Mouse (Mus musculus): ENCODE data around the gene Gbf1. TPM values are rescaled to one million over a fixed set of nuclear protein-coding genes. Genes with fewer than 3 reads are reported as not detected.

Gene Gbf1
- 65.4 and 67.3 TPM in 2 replicates for polyA plus RNA-seq (2012; rRNA removed)

DNA sequence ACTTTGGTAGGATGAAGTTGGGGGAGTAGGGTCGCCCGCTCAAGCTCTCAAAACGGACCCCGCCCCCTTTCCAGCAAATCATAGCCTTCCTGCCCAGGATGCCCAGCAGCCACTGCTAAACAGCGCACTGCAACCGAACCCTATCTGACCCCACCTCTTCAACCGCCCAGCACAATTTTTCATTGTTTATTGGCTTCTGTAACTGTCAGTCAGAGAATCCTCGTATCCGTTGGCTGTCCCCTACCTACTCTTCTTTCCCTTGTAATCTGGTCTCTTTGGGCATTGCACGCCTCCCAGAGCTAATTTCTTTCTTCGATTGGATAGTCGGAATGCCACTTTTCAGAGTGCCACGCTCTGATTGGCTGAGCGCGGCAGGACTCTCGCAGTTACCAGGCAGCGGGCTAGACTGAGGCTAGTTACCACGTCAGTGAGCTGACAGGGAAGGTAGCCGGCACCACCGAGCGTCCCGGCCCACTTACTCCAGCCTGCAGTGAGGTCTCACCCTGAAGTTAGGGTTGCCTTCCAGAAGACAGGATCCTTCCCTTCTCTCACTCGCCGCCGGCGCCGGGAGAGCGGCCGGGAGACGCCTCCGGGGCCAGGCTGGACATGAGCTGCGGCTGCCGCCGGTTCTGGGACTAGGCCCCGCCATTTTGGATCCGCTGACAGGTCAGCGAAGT, at the start of gene Gbf1:
Gene Gbf1, plus strand, starts transcription at position 383 of the 677 bp plus-strand sequence.

DNA sequence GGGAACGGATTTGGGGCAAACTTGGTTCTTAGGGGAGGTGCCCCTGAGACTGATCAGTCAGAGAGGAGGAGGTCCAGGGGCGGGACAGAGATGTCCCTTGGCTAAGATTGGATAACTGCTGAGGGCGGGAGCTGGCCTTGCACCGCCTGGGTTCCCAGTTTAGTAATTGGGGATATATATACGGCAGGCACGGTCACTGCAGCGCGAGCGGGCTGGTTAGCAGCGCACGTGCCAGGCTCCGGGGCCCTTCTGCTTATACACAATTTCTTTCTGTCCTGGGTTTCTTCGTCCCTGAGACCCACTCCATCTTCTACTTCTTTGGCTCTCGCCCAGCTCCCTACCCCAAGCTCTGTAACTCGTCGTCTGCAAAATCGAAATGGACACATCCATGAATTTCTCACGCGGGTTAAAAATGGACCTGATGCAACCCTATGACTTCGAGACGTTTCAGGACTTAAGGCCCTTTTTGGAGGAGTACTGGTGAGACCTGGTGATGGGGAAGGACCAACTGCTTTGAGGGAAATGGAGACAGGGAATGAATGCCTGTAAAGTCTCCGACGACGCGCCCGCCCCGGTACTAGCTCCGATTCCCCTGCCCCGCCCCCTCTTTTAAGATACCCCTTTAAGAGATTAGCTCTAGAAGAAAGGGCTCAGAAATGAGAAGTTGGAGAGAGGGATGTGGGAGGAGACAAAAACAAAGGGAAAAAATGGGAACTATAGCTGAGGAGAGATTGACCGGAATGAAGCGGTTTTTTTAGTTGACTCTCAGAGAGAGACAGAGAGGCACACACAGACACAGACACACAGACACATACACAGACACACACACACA, 20.4 kb upstream of the Gbf1 start, which contains the start of gene Elovl3:
Gene Elovl3, plus strand, starts transcription at position 204 of the 832 bp plus-strand sequence.

DNA sequence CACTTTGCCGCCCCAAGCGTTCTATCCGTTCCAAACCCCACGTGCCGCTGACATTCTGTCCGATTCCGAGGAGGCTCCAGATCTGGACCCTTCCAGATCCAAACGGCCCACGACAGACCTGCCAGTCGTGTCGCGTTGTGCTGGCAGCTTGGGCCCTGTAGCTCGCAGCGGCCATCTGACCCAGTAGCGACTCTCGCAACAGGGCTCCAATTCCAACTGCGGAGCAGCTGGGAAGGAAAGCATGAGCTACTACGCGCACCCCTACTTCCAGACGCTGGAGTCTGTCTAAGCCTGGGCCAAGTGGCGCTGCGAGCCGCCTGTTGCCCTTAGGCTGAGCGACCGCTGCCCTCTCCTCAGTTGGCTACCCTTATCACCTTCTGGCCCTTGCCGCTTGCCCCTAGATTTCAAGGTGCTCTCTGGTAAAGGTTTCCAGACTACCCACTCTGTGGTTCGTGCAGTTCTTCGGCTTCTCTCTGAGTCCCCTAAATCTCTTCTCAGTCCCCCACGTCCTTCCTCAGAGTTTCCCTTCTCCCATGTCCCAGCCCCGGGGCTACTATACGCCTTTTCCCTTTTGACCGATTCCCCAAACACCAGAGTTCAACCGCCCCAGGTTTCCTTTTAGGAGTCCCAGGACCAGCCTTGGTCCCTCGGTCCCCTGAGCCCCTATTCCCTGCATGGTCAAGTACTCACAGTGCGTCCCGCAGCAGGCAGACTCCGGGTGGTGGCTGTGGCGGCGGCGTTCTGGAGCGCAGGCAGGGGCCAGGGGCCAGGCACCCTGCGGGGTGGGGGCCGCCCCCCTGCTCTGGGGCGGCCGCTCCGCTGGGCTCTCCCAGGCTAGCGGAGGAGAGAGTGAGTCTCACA, 4.6 kb upstream of the Gbf1 start, which contains the start of gene Pitx3:
Gene Pitx3, minus strand, starts transcription at position 816 of the 861 bp plus-strand sequence.

DNA sequence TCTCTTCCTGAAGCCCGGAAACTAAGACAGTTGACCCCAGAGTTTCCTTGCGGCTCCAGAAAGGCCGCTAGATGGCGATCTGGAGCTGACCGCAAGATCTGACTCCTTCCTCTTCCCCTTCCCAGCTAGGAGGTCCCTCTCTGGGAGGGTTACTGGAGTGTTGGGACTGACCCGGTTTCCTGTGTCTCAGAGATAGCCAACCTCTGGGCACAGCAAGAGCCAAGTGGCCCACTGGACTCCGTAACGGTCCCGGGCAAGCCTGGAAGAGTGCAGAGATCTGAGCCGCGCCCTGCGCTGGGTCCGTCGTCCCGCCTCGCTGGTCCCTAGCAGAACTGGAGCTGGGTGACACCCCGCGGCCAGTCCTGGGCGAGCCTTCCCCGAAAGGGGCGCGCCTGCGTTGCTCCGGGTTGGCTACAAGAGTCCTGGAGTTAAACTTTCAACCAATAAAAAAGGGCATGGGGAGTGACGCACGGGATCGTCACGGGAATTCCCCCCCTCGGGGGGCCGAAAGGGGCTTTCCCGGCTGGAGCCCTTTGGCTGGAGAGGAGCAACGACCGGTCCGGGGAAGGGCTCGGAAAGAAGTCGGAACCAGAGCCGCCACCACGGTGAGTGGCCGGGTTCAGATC, 152.0 kb downstream of the Gbf1 start, which contains the start of gene Nfkb2:
Gene Nfkb2, plus strand, starts transcription at position 105 of the 626 bp plus-strand sequence.

DNA sequence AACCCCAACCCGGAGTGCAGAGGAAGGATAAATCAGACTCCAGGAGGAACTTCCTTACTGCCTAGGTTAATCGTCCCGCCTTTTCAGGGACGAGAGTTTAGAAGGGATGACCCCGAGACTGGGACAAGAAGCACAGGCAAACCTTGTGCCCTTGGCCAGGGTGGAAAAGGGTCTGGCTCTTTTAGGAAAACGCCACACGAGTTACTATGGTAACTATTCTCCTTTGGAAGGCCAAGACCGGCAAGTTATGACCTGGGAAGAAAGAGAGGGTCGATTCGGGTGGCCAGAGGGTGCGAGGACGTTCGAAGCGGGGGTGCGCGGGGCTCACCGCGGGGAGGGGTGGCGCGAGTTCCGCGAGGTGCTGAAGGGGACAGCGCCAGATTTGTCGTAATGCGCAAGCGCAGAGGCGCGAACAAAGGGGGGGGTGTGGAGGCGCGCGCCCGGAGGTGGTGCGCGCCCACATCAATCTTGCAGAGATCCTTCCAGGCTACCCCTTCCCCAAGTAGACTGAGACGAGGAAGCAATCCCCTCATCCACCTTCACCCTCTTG, 174.5 kb downstream of the Gbf1 start, which contains the start of gene Psd:
Gene Psd, minus strand, starts transcription at position 401 of the 550 bp plus-strand sequence.

DNA sequence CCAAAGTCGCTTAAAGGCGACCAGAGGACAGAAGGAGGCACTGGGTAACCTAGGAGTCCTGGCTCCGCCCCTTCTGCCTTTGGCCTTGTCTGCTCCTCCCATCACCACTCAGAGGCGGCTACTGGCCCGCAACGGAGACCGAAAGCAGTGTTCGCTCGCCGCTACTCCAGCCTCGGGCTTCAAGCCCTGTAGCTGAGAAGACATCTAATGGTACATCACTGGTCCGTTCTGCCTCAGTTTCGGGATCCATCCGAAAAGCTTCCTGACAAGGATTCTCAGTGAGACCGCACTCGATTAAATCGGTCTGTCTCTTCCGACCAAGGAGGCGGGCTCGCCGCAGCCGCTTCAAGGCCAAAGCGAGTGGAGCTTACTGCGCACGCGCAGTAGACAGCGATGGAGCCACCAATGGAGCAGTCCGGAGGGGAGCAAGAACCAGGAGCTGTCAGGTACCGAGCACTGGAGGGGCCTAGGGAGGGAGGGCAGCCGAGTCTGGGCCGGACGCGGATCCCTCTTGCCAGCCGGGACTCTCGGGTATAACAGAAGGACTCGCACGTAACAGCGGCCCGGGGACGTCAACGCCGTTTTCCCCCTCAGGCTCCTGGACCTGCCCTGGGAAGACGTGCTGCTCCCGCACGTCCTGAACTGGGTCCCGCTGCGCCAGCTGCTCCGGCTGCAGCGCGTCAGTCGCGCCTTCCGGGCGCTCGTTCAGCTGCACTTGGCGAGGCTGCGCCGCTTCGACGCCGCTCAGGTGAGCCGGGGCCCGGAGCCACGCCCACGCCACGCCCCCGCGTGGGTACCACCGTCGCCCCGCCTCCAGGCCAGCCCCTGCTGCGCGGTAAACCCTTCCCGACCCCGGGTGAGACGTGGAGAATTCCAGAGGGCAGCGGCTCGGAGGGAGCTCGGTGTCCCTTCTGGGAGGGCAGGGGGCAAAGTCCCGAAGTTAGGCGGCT, 176.0 kb downstream of the Gbf1 start, which contains the start of gene Fbxl15:
Gene Fbxl15, plus strand, starts transcription at position 104 of the 950 bp plus-strand sequence.

Other genes starting within 250 kb of the Gbf1 start
- 19.2 and 19.5 TPM in 2 replicates for gene Armh3, start 154.0 kb upstream of the Gbf1 start, polyA plus RNA-seq (2012; rRNA removed)
- 2.8 and 2.9 TPM in 2 replicates for gene Hps6, start 149.0 kb upstream of the Gbf1 start, polyA plus RNA-seq (2012; rRNA removed)
- 21.0 and 25.9 TPM in 2 replicates for gene Pprc1, start 107.6 kb upstream of the Gbf1 start, polyA plus RNA-seq (2012; rRNA removed)
- gene Ldb1, start 107.3 kb upstream of the Gbf1 start, polyA plus RNA-seq (2012; rRNA removed), result 250 and 287 TPM in 2 replicates
- gene Nolc1, start 76.6 kb upstream of the Gbf1 start, polyA plus RNA-seq (2012; rRNA removed), result 47.8 and 49.0 TPM in 2 replicates
- not detected in 2 replicates for gene Elovl3, start 20.6 kb upstream of the Gbf1 start, polyA plus RNA-seq (2012; rRNA removed)
- gene Pitx3, start 4.2 kb upstream of the Gbf1 start, polyA plus RNA-seq (2012; rRNA removed), result 0.48 and 0.63 TPM in 2 replicates
- gene Nfkb2, start 151.8 kb downstream of the Gbf1 start, polyA plus RNA-seq (2012; rRNA removed), result 3.2 and 3.3 TPM in 2 replicates
- 386 and 422 TPM in 2 replicates for gene Psd, start 174.6 kb downstream of the Gbf1 start, polyA plus RNA-seq (2012; rRNA removed)
- gene Fbxl15, start 175.7 kb downstream of the Gbf1 start, polyA plus RNA-seq (2012; rRNA removed), result 30.4 and 34.5 TPM in 2 replicates
- gene Cuedc2, start 186.2 kb downstream of the Gbf1 start, polyA plus RNA-seq (2012; rRNA removed), result 257 and 259 TPM in 2 replicates
- gene Mfsd13a, start 188.6 kb downstream of the Gbf1 start, polyA plus RNA-seq (2012; rRNA removed), result 15.7 and 20.4 TPM in 2 replicates
- 1.6 and 2.1 TPM in 2 replicates for gene 2310034G01Rik, start 197.8 kb downstream of the Gbf1 start, polyA plus RNA-seq (2012; rRNA removed)
- 237 and 248 TPM in 2 replicates for gene Actr1a, start 243.2 kb downstream of the Gbf1 start, polyA plus RNA-seq (2012; rRNA removed)
- gene Sufu, start 244.4 kb downstream of the Gbf1 start, polyA plus RNA-seq (2012; rRNA removed), result 14.1 and 14.5 TPM in 2 replicates